Mouse (Mus musculus): ENCODE measurements around the gene Spc24.

Spc24 gene

GRCm38 (mm10) chr9:21715298-21715697 lies 44.8 kb downstream of the Spc24 start:
- DNase-seq (ENCODE audit: low spot score), result no peak

GRCm38 (mm10) chr9:21709340-21709739 lies 50.8 kb downstream of the Spc24 start:
- no peak for DNase-seq (ENCODE audit: low spot score)

DNA sequence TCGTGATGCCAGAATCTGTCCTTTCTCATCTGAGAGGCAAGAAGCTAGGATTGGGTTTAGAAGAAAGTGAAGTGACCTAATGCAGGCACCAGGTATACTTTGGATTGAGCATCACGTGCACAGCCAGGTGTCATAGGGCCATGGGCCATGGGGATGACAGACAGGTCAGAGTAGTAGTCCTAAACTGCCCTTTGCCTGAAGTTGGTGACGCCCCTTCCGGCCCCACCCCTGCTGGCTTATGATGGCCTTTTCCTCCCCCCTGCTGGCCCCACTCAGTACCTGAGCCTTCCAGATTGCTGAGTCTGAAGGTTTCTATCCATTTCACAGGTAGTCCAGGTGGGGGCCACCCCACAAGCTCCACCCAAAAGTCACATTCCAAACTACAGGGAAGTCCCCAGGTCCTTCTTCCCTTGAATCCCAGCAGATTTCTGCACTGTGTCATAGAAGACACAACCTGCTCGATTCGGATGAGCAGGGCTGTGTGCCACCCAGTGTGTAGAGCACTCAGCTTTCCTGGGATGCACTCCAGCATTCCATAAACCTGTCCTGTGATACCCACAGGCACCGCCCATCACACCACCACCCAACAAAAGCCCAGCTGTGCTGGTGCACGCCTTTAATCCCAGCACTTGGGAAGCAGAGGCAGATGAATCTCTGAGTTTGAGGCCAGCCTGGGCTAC lies 53.4 kb downstream of the Spc24 start:
- no peak for DNase-seq (ENCODE audit: low spot score)

- no peak for DNase-seq (ENCODE audit: low spot score)
Measured at GRCm38 (mm10) chr9:21706085-21706484, 54.0 kb downstream of the Spc24 start.
